Mouse (Mus musculus): ENCODE measurements around the gene Nsmce1. TPM values are rescaled to one million over a fixed set of nuclear protein-coding genes. Genes with fewer than 3 reads are reported as not detected.
"Not testable (repeated sequence)": the region's sequence is repeated elsewhere in the genome, so short reads cannot be mapped to it uniquely, and the experiment has no call there.

Nsmce1 gene
- polyA plus RNA-seq, 1 experiment from 2014 or later: 110 TPM

DNA sequence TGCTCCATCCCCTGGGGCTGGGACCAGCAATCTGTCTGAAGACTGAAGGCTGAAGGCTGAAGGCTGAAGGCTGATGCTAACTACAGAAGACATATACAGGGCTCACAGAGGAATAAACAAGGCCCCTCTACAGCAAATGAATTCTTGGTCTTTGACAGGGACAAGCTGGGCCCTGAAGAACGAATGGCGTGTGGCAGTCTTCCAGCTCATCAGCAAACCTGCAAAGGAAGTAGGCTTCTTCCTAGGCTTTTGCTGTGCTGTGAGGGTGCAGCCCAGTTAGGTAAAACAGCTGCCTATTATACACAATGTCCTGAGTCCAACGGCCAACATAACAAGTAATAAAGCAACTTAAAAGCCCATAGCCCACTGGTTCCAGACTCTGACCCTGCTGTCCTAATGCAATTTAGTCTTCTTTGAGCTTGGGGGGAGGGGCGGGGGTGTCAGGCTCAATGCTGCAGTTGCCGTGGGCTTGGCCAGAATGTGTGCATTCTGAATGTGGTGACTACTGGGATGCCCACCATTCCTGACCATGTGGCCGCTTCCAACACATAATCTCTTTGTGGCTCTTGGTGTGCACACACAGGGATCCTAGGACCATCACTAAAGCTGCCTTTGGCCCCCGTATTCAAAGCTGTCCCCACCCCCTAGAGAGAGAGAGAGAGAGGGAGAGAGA, 61.1 kb downstream of the Nsmce1 start:
- Histone ChIP-seq H3K9me3 (replicated peaks) (no peaks in the 10 kb centered on the region), H3K4me2 (replicated peaks) (no peak overlapping the region), H3K27ac (replicated peaks) (no peak overlapping the region), H3K27me3 (no peaks in the 10 kb centered on the region), H3K9ac (no peak overlapping the region), H3K4me1 (0 out of 2 replicates have a peak, but pooled peaks cover 12% of the 10 kb centered on the region), H3K36me3 (no peaks in the 10 kb centered on the region), H3K4me3 (replicated peaks) (no peak overlapping the region)
- WGBS: 63% methylated on average over 7 of the region's 7 CpGs
- no peak for ATAC-seq (ENCODE audit: insufficient number of reproducible peaks, low FRiP score, low TSS enrichment, low read depth)

DNA sequence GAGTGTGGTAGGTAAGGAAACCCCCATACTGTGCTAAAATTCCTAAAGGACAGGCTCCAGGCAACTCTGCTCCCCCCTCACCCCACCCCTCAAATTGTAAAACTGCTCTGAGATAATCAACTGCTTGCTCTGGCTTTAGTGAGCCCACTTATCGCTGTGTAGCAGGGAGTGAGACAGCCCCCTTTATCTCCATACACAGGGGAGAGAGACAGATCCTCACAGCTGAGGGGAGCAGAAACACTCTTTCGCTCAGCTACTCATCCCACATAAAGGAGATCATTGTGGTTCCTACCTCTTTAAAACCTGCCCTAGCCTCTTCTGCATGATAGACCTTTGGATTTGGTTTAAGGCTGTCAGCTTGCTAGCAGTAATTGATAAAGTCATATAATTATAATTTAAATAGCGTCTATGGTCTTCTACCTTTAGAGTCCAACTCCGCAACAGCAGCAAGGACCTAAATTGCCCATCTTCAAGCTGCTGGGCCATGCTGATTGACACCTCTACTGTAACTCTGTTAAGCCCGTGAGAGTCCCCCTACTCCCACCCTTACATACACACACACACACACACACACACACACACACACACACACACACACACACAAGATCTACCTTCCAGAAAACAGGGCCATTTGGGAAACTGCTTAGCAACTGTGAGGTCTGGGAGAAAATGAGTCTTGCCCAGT, 62.4 kb downstream of the Nsmce1 start:
- H3K27ac ChIP-seq (replicated peaks); H3K27me3 ChIP-seq; ATAC-seq (ENCODE audit: insufficient number of reproducible peaks, low FRiP score, low TSS enrichment, low read depth); H3K4me2 ChIP-seq (replicated peaks); H3K9ac ChIP-seq; H3K4me1 ChIP-seq; H3K36me3 ChIP-seq; H3K4me3 ChIP-seq (replicated peaks); H3K9me3 ChIP-seq (replicated peaks): not testable (repeated sequence)
- WGBS: 76% methylated on average over 5 of the region's 5 CpGs

DNA sequence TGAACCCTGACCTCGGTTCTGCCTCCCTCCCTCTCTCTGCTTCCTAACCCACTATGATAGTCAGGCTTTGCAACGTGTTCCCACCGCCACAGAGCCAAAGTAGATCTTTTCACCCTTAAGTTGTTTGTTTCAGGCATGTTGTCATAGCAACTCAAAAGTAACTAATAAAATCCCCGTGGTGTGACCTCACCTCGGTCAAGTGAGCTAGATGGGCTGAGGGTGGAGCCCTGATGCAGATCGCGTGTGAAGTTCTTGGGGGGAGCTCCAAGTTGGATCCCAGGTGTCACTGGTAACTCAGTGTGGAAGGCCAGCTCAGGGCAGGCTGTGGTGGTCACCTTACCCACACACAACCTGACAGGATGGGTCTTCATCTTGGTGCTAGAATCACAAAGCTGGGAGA, 63.0 kb downstream of the Nsmce1 start:
- Histone ChIP-seq H3K4me1 (0 out of 2 replicates have a peak, but pooled peaks cover 12% of the 10 kb centered on the region), H3K9me3 (replicated peaks) (no peaks in the 10 kb centered on the region), H3K27ac (replicated peaks) (no peak overlapping the region), H3K36me3 (no peaks in the 10 kb centered on the region), H3K9ac (no peak overlapping the region), H3K27me3 (no peaks in the 10 kb centered on the region), H3K4me3 (replicated peaks) (no peak overlapping the region), H3K4me2 (replicated peaks) (no peak overlapping the region)
- WGBS: 81% methylated on average over 7 of the region's 7 CpGs
- ATAC-seq (ENCODE audit: insufficient number of reproducible peaks, low FRiP score, low TSS enrichment, low read depth): no peak

DNA sequence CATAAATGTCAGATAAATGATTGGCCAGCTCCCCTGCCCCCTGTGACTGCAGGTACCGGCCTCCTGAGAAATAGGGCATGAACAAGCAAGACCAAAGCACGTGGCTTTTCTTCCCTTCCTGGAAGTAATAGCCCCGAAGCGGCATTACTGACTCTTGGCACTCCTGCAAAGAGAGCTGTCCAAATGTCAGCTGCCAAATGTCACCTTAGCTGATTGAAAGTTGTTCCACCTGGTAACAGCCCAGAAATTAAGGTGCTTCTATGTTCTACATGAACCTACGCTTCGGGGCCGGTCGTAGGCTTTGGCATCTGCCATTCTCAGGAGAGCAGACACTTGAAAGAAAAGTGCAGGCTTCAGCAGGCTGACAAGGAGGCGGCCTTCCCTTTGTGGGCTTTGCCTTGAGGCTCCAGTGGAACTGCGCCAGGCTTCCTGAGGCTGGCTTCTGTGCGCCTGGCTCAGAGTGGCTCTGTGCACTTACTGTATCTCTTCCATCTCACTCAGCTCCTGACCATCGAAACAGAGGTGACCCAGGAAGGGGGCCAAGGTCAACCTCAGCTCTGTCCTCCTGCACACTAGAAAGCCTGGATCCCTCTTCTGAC, 63.8 kb downstream of the Nsmce1 start:
- WGBS: 51% methylated on average over 12 of the region's 12 CpGs
- Histone ChIP-seq H3K4me1 (0 out of 2 replicates have a peak, but pooled peaks cover 12% of the 10 kb centered on the region), H3K9ac (no peak overlapping the region), H3K9me3 (replicated peaks) (no peaks in the 10 kb centered on the region), H3K36me3 (no peaks in the 10 kb centered on the region), H3K4me3 (replicated peaks) (no peak overlapping the region), H3K27ac (replicated peaks) (no peak overlapping the region), H3K27me3 (no peaks in the 10 kb centered on the region), H3K4me2 (replicated peaks) (no peak overlapping the region)
- ATAC-seq (ENCODE audit: insufficient number of reproducible peaks, low FRiP score, low TSS enrichment, low read depth): no peak

DNA sequence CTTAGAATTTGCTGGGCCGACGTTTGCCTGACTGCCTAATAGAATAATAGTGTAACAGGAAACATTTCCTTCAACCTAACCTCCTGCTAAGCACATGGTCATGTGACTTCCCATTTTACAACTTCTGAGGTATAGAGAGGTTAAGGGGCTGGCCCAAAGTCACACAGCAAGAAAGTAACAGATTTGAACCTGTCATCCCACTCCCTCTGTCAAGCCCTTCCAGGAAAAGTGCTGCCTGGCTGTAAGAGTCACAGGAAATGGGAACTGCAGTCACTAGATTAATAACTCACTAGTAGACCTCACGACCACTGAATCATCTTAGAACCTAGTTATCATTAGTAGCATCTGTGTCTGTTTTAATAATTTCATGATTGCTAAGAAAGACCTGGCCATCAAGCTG, 68.3 kb downstream of the Nsmce1 start:
- WGBS: 45% methylated on average over 3 of the region's 3 CpGs
- no peak for ATAC-seq (ENCODE audit: insufficient number of reproducible peaks, low FRiP score, low TSS enrichment, low read depth)
- H3K9me3 ChIP-seq (replicated peaks): no peaks in the 10 kb centered on the region

DNA sequence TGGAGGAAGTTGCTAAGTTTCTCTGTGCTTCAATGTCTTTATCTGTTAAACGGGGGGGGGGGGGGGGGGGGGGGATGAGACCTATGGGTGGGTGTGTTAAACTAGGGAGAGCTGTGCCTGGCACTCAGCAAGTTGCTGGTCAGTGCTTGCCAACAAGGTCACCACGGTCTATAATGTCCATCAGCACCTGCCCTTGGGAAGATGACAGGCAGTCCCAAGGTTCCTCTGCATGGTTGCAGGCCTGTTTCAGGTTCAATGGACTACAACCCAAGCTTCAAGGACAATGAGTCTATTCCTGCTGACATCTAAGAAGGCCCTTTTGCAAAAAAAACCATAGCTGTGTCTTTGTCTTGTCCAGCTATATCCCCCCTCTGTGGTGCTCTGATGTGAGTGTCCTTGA, 69.5 kb downstream of the Nsmce1 start:
- no peak for ATAC-seq (ENCODE audit: insufficient number of reproducible peaks, low FRiP score, low TSS enrichment, low read depth)
- Histone ChIP-seq H3K9ac (no peak overlapping the region), H3K27ac (replicated peaks) (no peak overlapping the region), H3K4me1 (0 out of 2 replicates have a peak, but pooled peaks cover 5% of the 10 kb centered on the region), H3K27me3 (no peaks in the 10 kb centered on the region), H3K9me3 (replicated peaks) (no peaks in the 10 kb centered on the region), H3K36me3 (no peaks in the 10 kb centered on the region), H3K4me3 (replicated peaks) (no peak overlapping the region), H3K4me2 (replicated peaks) (no peak overlapping the region)
- 56% methylated on average over 2 of the region's 2 CpGs for WGBS

More for the DNA sequence above, 68.3 kb downstream of the Nsmce1 start:
- H3K27me3 ChIP-seq: no peaks in the 10 kb centered on the region
- no peak overlapping the region for H3K4me3 ChIP-seq (replicated peaks)
- H3K27ac ChIP-seq (replicated peaks): no peak overlapping the region
- H3K9ac ChIP-seq: no peak overlapping the region
- 0 out of 2 replicates have a peak, but pooled peaks cover 12% of the 10 kb centered on the region for H3K4me1 ChIP-seq
- no peak overlapping the region for H3K4me2 ChIP-seq (replicated peaks)
- no peaks in the 10 kb centered on the region for H3K36me3 ChIP-seq

DNA sequence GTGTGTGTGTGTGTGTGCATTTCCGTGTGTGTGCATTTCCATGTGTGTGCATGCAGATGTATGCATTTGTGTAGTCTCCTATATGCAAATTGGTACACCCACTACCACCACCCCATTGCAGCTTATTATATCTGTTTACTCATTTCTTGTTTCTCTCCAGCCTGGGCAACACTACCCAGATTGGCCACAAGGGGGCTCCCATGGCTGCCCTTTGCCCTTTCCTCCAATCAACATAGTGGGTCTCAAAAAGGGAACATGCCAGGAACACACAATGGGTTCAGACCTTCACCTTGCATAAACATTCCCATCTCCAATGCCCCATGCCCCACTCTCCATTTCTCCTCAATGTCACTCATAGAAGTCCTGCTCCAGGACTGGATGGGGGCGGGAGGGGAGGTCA, 71.2 kb downstream of the Nsmce1 start:
- Histone ChIP-seq H3K4me1 (0 out of 2 replicates have a peak, but pooled peaks cover 5% of the 10 kb centered on the region), H3K4me3 (replicated peaks) (no peak overlapping the region), H3K9me3 (replicated peaks) (no peaks in the 10 kb centered on the region), H3K27ac (replicated peaks) (no peak overlapping the region), H3K9ac (no peak overlapping the region), H3K4me2 (replicated peaks) (no peak overlapping the region), H3K27me3 (no peaks in the 10 kb centered on the region), H3K36me3 (no peaks in the 10 kb centered on the region)
- no peak for ATAC-seq (ENCODE audit: insufficient number of reproducible peaks, low FRiP score, low TSS enrichment, low read depth)
- 57% methylated on average over 2 of the region's 2 CpGs for WGBS

DNA sequence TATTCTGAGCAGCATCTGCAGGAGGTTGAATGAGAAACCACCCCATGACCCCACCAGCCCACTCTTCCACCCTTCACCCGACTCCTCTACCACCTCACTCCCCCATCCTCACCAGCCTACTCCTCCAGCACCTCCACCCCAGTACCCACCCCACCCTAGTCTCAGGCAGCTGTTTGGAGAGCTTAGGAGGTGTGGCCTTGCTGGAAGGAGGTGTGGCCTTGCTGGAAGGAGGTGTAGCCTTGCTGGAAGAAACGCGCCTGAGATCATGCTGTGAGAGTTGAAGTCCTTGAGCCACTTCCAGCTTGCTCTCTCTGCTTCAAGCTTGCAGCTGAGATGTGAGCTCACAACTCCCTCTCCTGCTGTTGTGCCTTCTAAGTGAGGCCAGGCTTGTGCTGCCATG, 73.0 kb downstream of the Nsmce1 start:
- H3K27me3 ChIP-seq: 0 out of 2 replicates have a peak, but pooled peaks cover 5% of the 10 kb centered on the region
- 0 out of 2 replicates have a peak, but pooled peaks have one; percentile 41 for ATAC-seq (ENCODE audit: insufficient number of reproducible peaks, low FRiP score, low TSS enrichment, low read depth)

More for the DNA sequence above, 73.0 kb downstream of the Nsmce1 start:
- Histone ChIP-seq H3K9ac (no peak overlapping the region), H3K9me3 (replicated peaks) (no peaks in the 10 kb centered on the region), H3K36me3 (no peaks in the 10 kb centered on the region), H3K4me2 (replicated peaks) (no peak overlapping the region), H3K4me3 (replicated peaks) (no peak overlapping the region), H3K4me1 (no peaks in the 10 kb centered on the region), H3K27ac (replicated peaks) (no peak overlapping the region)
- WGBS: 32% methylated on average over 3 of the region's 3 CpGs

Other genes with a start within 250 kb of the Nsmce1 start
- 8.0 and 8.3 TPM in 2 replicates for gene Kdm8, start 46.9 kb downstream of the Nsmce1 start, polyA plus RNA-seq (2015; fragmentation: Nextera tagmentation; extraction: Ambion mirVana)
- gene Il4ra, start 60.5 kb upstream of the Nsmce1 start, polyA plus RNA-seq (2015; fragmentation: Nextera tagmentation; extraction: Ambion mirVana): 13.0 and 13.2 TPM in 2 replicates
- gene Il21r, start 111.8 kb upstream of the Nsmce1 start, polyA plus RNA-seq (2015; fragmentation: Nextera tagmentation; extraction: Ambion mirVana): 1.1 and 1.5 TPM in 2 replicates
- gene Gtf3c1, start 216.2 kb upstream of the Nsmce1 start, polyA plus RNA-seq (2015; fragmentation: Nextera tagmentation; extraction: Ambion mirVana): 26.0 and 26.5 TPM in 2 replicates
- gene D430042O09Rik, start 216.3 kb upstream of the Nsmce1 start, polyA plus RNA-seq (2015; fragmentation: Nextera tagmentation; extraction: Ambion mirVana): 10.9 and 11.7 TPM in 2 replicates